In genomic region chr2:94002331-94002730, GRCm38 (mm10) we compare ENCODE assay signal across 9 mouse cellular contexts. TPM values are rescaled to one million over a fixed set of nuclear protein-coding genes. Genes with fewer than 3 reads are reported as not detected.
A peak's percentile ranks its signal among the peaks of the same experiment; 100 is the strongest.
DNase-seq lines count a peak whose midpoint lies in the region; ATAC-seq and TF ChIP-seq lines count a peak whose summit lies in the region.
"Had no signal": no experiment of that assay in that cellular context is flagged by ENCODE, and none has a peak within 500 bp of the region (broad histone marks: within the 10 kb centered on the region; RNA-seq: fewer than 3 reads in every experiment).

No protein-coding gene starts in this region.

- H3K4me1 ChIP-seq in hindbrain, postnatal 0 days (ENCODE audit: insufficient read depth, low read length), result no peaks in the 10 kb centered on the region

- no peaks in the 10 kb centered on the region for H3K27me3 ChIP-seq in hindbrain, postnatal 0 days (ENCODE audit: insufficient read depth, low read length)

- H3K27ac ChIP-seq in hindbrain, postnatal 0 days, result no peak overlapping the region

- WGBS in hindbrain, postnatal 0 days, result 3% methylated on average over 2 of the region's 2 CpGs

- H3K9me3 ChIP-seq in hindbrain, postnatal 0 days (ENCODE audit: low read length), result no peaks in the 10 kb centered on the region

- peak; percentile 43 for DNase-seq in WW6 (ENCODE audit: low read depth, low spot score)
- DNase-seq in cerebellum, postnatal 10 days, result peak; percentile 94 to 98
- DNase-seq in frontal cortex, postnatal 25 days (ENCODE audit: low spot score in 2 of 2), result peak; percentile 90 to 94
- peak; percentile 93 for DNase-seq in hindbrain, postnatal 0 days (ENCODE audit: low spot score)
- peak; percentile 85 to 86 for DNase-seq in layer of hippocampus, postnatal 36 days
- peak; percentile 96 for DNase-seq in right cerebral cortex, adult 2 months (ENCODE audit: low spot score in 2 of 2)
- DNase-seq in urinary bladder, adult 2 months (ENCODE audit: low spot score), result peak; percentile 72

- H3K36me3 ChIP-seq in hindbrain, postnatal 0 days (ENCODE audit: insufficient read depth, low read length), result peaks cover 66% of the 10 kb centered on the region

- ATAC-seq in hindbrain, postnatal 0 days, result peak; percentile 80
- peak; percentile 91 for ATAC-seq in megakaryocyte, adult 5-6 weeks (ENCODE audit: poor library complexity, severe bottlenecking)

- no peak overlapping the region for H3K4me2 ChIP-seq in hindbrain, postnatal 0 days (ENCODE audit: low read depth, low read length)

- TF ChIP-seq CTCF in hindbrain, postnatal 0 days (IDR thresholded peaks at IDR 0.05; ENCODE audit: low read depth), result peak; percentile 99

- H3K4me3 ChIP-seq in hindbrain, postnatal 0 days (ENCODE audit: low read length), result no peak overlapping the region
- H3K4me3 ChIP-seq: myocyte had no signal

- no peak overlapping the region for H3K9ac ChIP-seq in hindbrain, postnatal 0 days (replicated peaks; ENCODE audit: low read length)

RNA-seq across cellular contexts. Expression of gene Gm27027, which starts 6.2 kb away (rescaled TPM):
- 0.58 TPM in 1 of 2 replicates, not detected in the other for total RNA-seq in hindbrain, postnatal 0 days (2014; rRNA removed)
- not detected in 2 replicates for polyA plus RNA-seq in hindbrain, postnatal 0 days (2015; fragmentation: Nextera tagmentation; extraction: Ambion mirVana)
- not detected for total RNA-seq in layer of hippocampus, postnatal 36 days (2021)
- total RNA-seq in megakaryocyte, adult 5-6 weeks (2015), result not detected in 2 replicates
- not detected in 2 replicates for total RNA-seq in megakaryocyte, adult 5-6 weeks (2017)
- polyA plus RNA-seq in urinary bladder, adult 2 months (2012; rRNA removed), result not detected in 2 replicates
- polyA plus RNA-seq: myocyte had no signal

RNA-seq across cellular contexts. Expression of gene Alkbh3, which starts 8.3 kb away (rescaled TPM):
- 21.6 and 61.1 TPM in 2 replicates for total RNA-seq in hindbrain, postnatal 0 days (2014; rRNA removed)
- polyA plus RNA-seq in hindbrain, postnatal 0 days (2015; fragmentation: Nextera tagmentation; extraction: Ambion mirVana), result 48.9 and 51.7 TPM in 2 replicates
- total RNA-seq in layer of hippocampus, postnatal 36 days (2021), result 10 to 100 TPM; 21.5 to 29.7 TPM
- 64.3 and 71.6 TPM in 2 replicates for total RNA-seq in megakaryocyte, adult 5-6 weeks (2015)
- 26.0 and 27.2 TPM in 2 replicates for total RNA-seq in megakaryocyte, adult 5-6 weeks (2017)
- polyA plus RNA-seq in urinary bladder, adult 2 months (2012; rRNA removed), result 69.6 and 77.1 TPM in 2 replicates

RNA-seq across cellular contexts. Expression of gene Gm13889, which starts 45.3 kb away (rescaled TPM):
- total RNA-seq in hindbrain, postnatal 0 days (2014; rRNA removed), result 38.5 and 51.4 TPM in 2 replicates
- polyA plus RNA-seq in hindbrain, postnatal 0 days (2015; fragmentation: Nextera tagmentation; extraction: Ambion mirVana), result 16.4 and 17.4 TPM in 2 replicates
- 10 to 100 TPM; 52.1 to 59.2 TPM for total RNA-seq in layer of hippocampus, postnatal 36 days (2021)
- 0.11 TPM in 1 of 2 replicates, not detected in the other for total RNA-seq in megakaryocyte, adult 5-6 weeks (2015)
- 0.51 TPM in 1 of 2 replicates, not detected in the other for total RNA-seq in megakaryocyte, adult 5-6 weeks (2017)
- polyA plus RNA-seq in urinary bladder, adult 2 months (2012; rRNA removed), result 48.1 and 49.8 TPM in 2 replicates

Comparison
In these comparisons a context has a peak if more than half of its experiments do, and no peak if none do; other contexts are left out.
1. DNase-seq: peak in every context shown above with its lines; median percentile 96 in cerebellum, postnatal 10 days; 96 in right cerebral cortex, adult 2 months; 93 in hindbrain, postnatal 0 days; 92 in frontal cortex, postnatal 25 days; 86 in layer of hippocampus, postnatal 36 days; 72 in urinary bladder, adult 2 months; 43 in WW6.
2. RNA of gene Gm13889, which starts 45.3 kb away (total RNA-seq): 52.1 to 59.2 TPM in layer of hippocampus, postnatal 36 days and 38.5 to 51.4 TPM in hindbrain, postnatal 0 days; 0.11 to 0.51 TPM in megakaryocyte, adult 5-6 weeks; every median in the first group is over 10 times any median in the second.